Mouse (Mus musculus): ENCODE measurements around the gene Evpl.

DNA sequence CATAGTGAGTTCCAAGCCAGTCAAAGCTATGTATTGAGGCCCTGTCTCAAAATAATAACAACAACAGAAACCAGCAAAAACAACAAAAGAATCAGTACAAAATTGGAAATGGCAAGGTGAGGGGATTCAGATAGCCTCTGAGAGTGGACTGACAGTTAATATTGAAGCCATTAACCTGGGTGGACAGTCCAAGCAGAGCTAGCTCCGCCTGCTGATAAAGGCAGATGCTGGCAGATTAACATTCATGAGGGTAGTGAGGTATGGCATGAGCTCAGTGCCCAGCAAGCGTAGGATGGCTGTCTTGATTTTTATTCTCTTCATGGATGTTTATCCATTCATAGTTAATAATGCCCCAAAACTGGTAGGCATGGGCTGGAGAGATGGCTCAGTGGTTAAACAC, 36.7 kb downstream of the Evpl start:
- TF ChIP-seq POLR2A (IDR thresholded peaks at IDR 0.05; ENCODE audit: insufficient read depth, low read depth, low read length) (no peak), CTCF (IDR thresholded peaks at IDR 0.05; ENCODE audit: insufficient read depth, low read depth, low read length) (no peak)

Data from olfactory bulb, adult 2 months (tissue).